Mouse (Mus musculus): Measurements from ENCODE around the gene Hoxc6.

DNA sequence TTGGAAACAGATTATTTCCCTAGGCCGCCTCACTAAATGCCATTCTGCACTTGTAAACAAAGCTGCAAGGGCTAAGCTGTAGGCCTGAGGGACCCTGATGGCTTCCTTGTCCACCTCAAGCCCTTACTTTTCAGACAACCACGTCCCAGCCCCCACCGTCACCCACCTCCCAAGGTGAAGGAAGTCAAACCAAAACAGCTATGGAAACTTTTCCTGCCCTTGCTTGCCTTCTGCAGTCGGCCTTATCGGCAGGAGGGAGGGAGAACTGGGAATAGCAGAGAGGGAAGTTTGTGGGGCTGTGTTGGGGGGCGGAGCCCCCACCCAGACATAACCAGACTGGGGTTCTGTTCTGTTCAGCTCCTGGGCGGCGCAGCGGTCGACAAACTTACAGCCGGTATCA, 5.9 kb upstream of the Hoxc6 start:
- TF ChIP-seq CTCF (IDR thresholded peaks at IDR 0.05; ENCODE audit: low read depth, low read length) (no peak), GATA1 (IDR thresholded peaks at IDR 0.05; ENCODE audit: borderline replicate concordance, low read length) (no peak), TAL1 (conservative IDR thresholded peaks at IDR 0.05; ENCODE audit: low read depth, low read length) (no peak)
